Mouse (Mus musculus) urinary bladder, adult 2 months (tissue): ENCODE data around the gene Adamts18. TPM values are rescaled to one million over a fixed set of nuclear protein-coding genes. Genes with fewer than 3 reads are reported as not detected.
"Not testable (repeated sequence)": the region's sequence is repeated elsewhere in the genome, so short reads cannot be mapped to it uniquely, and the experiment has no call there.

ENCODE experiments used
- DNase-seq: peaks from one replicate; pipeline ENCODE4 v3.0.0; 2022; ENCODE audit warnings: low spot score
- polyA plus RNA-seq: library from polyadenylated mRNA; depleted of rRNA; stranded (reverse); fragments of >200 nt; gene quantifications from 2 replicates; pipeline ENCODE4 v1.2.3, GENCODE M21; 2012

Gene Adamts18
- polyA plus RNA-seq, 1 experiment: 0.25 TPM

GRCm38 (mm10) chr8:113838211-113838610 is 10.3 kb downstream of the Adamts18 start:
- no peak for DNase-seq

DNA sequence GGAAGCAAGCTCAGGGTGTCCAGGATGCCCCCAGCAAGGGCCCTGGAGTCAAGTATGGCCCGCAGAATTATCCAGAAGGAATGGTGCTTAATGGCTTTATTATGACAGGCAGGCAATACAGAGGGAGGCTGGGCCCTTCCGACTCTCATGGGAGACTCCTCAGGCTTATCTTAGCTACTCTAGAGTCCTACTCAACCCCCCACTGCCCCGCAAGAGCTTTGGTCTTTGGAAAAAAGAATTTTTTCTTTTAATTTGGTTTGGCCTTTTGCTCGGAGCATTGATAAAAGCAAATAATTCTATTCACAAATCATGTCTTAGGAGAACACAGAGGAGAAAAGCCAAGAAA is 11.0 kb downstream of the Adamts18 start:
- no peak for DNase-seq

GRCm38 (mm10) chr8:113836892-113837569 is 11.5 kb downstream of the Adamts18 start:
- DNase-seq: no peak

- no peak for DNase-seq
Measured at GRCm38 (mm10) chr8:113833644-113834043, 14.9 kb downstream of the Adamts18 start.

GRCm38 (mm10) chr8:113827270-113827669 is 21.3 kb downstream of the Adamts18 start:
- no peak for DNase-seq

GRCm38 (mm10) chr8:113820983-113821587 is 27.5 kb downstream of the Adamts18 start:
- no peak for DNase-seq

DNA sequence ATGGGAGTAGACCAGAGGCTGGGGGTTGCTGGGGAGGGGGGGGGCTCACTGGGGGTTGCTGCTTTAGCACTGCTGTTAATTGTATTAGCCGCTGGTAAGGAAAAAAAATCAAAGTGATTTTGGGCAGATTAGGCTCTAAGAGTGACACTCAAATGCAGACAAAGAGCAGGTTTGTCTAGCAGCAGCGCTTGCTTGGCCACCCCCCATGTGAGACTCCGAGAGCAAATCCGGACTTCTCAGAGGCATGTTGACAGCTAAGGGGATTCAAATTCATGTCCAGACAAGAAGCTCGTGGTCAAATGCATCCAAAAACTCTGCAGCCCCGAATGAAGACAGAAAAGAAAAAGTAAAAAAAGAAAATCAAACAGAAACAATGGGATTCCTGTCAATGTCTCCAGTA is 34.6 kb downstream of the Adamts18 start:
- DNase-seq: no peak

DNA sequence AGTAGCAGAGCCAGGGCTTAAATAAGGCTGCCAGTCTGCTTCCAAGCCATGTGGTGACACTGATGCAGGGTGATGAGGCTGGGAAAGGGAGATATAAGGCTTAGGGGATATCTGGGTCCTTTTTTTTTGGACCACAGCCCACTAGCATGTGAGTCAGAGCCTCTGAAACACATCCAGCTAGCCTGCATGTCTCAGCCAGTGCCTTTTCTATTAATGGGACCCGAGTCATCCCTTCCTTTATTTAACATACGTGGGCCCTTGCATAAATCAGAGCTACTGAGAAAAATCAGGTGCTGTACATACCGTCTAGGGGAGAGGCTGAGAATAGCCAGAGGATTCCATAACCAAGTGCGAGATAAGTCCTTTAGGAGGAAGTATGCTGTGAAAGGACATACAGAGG is 37.0 kb downstream of the Adamts18 start:
- DNase-seq: no peak

DNA sequence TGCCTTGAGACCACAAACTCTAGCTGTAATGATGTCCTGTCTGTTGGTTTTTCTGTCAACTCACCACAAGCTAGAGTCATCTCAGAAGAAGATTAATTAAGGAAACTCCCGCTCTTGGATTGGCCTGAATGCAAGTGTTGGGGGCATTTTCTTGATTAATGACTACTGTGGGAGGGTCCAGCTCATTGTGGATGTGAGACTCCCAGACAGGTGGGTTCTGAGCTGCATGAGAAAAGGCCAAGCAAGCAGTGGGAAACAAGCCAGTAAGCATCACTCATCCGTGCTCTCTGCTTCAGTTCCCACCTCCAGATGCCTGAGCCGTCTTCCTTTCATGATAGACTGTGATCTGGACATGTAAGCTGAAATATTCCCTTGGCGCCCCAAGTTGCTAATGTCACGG is 38.6 kb downstream of the Adamts18 start:
- no peak for DNase-seq

GRCm38 (mm10) chr8:113803830-113804611 is 44.5 kb downstream of the Adamts18 start:
- DNase-seq: no peak

- DNase-seq: no peak
Measured at GRCm38 (mm10) chr8:113801551-113801950, 47.0 kb downstream of the Adamts18 start.

DNA sequence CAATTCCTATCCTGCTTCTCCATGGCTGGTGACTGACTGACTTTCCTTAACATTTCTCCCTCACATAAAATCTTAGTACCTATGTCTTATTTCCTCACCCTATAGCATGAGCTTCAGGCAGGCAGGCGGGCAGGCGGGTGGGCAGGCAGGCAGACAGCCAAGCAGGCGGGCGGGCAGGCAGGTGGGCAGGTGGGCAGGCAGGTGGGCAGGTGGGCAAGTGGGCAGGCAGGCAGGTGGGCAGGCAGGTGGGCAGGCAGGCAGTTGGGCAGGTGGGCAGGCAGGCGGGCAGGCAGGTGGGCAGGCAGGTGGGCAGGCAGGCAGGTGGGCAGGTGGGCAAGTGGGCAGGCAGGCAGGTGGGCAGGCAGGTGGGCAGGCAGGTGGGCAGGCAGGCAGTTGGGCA is 48.0 kb downstream of the Adamts18 start:
- DNase-seq: not testable (repeated sequence)

GRCm38 (mm10) chr8:113799550-113799949 is 49.0 kb downstream of the Adamts18 start:
- DNase-seq: no peak

DNA sequence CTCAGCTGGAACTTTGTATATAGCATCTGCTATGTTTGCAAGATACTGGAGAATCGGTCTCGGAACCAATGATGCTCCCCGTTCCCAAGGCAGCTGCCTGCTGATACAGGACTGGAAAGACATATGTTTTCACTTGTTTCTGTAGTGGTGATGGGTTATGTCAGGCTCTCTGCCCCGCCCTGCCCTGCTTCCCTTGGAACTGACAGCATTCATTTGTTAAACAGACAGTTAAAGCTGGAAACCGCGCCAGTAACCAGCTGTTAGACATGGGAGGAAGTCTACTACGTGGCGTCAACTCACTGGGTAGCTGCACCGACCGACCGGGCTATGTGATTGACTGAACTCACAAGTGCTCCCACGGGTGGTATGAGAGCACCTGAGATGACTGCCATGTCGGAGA is 56.7 kb downstream of the Adamts18 start:
- DNase-seq: no peak

- no peak for DNase-seq
Measured at GRCm38 (mm10) chr8:113791061-113791460, 57.5 kb downstream of the Adamts18 start.

DNA sequence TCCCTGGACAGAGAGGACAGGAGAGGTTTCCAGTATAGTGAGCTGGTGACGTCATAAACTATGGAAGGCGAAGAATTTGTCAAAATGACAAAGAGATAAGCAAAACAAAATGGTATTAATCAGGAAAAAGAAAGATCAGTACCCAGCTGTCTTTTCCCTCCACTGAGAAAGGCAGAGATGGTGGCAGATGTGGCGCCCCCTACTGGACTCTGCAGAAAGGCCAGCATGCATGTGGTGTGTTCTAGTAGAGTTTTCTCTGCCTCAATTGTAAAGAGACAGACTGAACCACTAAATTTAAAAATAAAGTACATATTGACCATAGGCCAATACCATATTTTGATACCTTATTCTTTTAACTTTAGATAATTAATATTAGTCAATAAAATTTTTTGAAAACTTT is 64.8 kb downstream of the Adamts18 start:
- no peak for DNase-seq

GRCm38 (mm10) chr8:113781554-113781953 is 67.0 kb downstream of the Adamts18 start:
- no peak for DNase-seq

DNA sequence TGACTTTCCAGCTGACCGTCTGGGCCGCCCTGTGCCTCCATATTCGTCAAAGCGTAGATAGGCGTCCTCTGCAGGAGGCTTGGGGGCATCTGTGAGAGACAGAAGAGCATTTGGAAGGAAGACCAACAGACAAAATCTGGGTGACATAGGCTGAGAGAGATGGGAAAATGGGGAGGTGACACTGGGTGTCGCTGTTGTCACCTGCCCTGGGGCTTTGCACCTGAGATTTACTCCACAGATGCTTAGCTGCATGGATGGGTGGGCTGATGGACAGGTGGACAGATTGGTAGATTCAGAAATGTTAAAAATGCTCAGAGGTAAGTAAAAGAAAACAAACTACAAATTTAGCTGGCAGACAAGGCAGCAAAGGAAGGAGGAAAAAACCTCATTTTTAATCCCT is 73.2 kb downstream of the Adamts18 start:
- no peak for DNase-seq

- DNase-seq: no peak
Measured at GRCm38 (mm10) chr8:113768861-113769410, 79.6 kb downstream of the Adamts18 start.

DNA sequence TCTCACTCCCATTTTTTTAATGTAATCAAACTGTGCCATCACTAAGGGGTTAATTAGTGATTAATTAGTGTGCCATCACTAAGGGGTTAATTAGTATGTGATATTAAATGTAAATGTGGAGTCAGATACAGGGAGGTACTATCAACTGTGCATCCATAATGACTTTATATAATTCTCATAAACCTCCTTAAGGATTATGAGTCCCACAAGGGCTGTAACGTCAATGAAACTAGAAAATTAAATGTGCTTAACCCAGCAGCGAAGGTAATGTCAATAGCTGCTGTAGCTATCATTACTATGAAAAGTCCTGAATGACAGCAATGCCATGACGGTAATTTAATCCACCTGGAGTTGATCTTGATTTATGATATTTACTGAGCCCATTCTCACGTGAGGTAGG is 83.4 kb downstream of the Adamts18 start:
- DNase-seq: no peak

- DNase-seq: no peak
Measured at GRCm38 (mm10) chr8:113763592-113764355, 84.8 kb downstream of the Adamts18 start.

DNA sequence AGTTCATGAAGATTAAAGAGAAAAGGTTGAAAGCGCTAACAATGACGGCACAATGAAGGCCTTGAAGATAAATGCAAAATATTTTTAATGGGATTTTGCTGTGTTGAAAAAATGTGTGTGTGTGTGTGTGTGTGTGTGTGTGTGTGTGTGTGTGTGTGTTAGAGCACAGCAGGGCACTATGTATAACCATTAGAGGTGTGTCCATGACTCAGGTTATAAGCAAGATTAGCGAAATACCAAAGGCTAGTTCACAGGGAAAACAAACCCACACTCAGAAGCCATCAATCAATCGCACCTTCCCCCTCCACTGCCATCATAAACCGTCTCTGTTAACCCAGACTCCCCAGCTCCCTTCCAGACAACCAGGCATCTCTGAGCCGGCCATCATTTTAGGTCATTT is 86.4 kb downstream of the Adamts18 start:
- no peak for DNase-seq
